Mouse (Mus musculus) heart, postnatal 25 days (tissue): ENCODE measurements around the gene Cnot6l. TPM values are rescaled to one million over a fixed set of nuclear protein-coding genes. Genes with fewer than 3 reads are reported as not detected.

Experiments
- DNase-seq: peaks from one replicate; pipeline ENCODE4 v3.0.0; 2022; ENCODE audit warnings: low spot score
- intact Hi-C: fragments of 180-260 bp; cut with DNase I; formaldehyde crosslinking; loops from one replicate; pipeline ENCODE4 v1.15.1; 2025
- total RNA-seq, 2 experiments: library from RNA; stranded (reverse); gene quantifications; 2 replicates each; pipeline ENCODE4 v1.2.3; 2021

Gene Cnot6l
- total RNA-seq, 2 experiments from 2014 or later, result 59.6 to 75.5 TPM

- intact Hi-C loops, result no loop called here
Measured at GRCm38 (mm10) chr5:96029821-96030220, 134.2 kb downstream of the Cnot6l start.

More at GRCm38 (mm10) chr5:96029821-96030220, 134.2 kb downstream of the Cnot6l start:
- DNase-seq, result no peak

Other genes starting within 250 kb of the Cnot6l start
- 1 to 10 TPM in 1 of 2 experiments, under 1 TPM in 1; 0.29 to 1.6 TPM for gene Cxcl13, start 207.2 kb downstream of the Cnot6l start, total RNA-seq
- gene Mrpl1, start 45.3 kb upstream of the Cnot6l start, total RNA-seq, result 10 to 100 TPM; 29.4 to 32.1 TPM
- gene Fras1, start 209.8 kb upstream of the Cnot6l start, total RNA-seq, result 1 to 10 TPM; 2.5 to 4.0 TPM